Mouse (Mus musculus) hematopoietic stem cell, adult 5-6 weeks (primary cell): ENCODE results near the gene Rab17. TPM values are rescaled to one million over a fixed set of nuclear protein-coding genes. Genes with fewer than 3 reads are reported as not detected.

ENCODE experiments used
- ATAC-seq, 2 experiments: fragments of 125-278 bp in 1 of 2; replicated peaks in 1 of 2; 2 replicates each; pipeline ENCODE4 v1.8.0; 2016 to 2017; ENCODE audit warnings: inconsistent platforms in 2 of 2, mild to moderate bottlenecking in 2 of 2, moderate number of reproducible peaks in 2 of 2, low read depth in 1 of 2, moderate TSS enrichment in 1 of 2; ENCODE audit not compliant: low FRiP score in 2 of 2, poor library complexity in 2 of 2, severe bottlenecking in 2 of 2, insufficient read depth in 1 of 2, low TSS enrichment in 1 of 2
- total RNA-seq: library from RNA; stranded (forward); fragments of 172-1452, 232-1000 nt; gene quantifications from 2 replicates; pipeline ENCODE4 v1.2.3, GENCODE M21; 2017

The Rab17 gene
- total RNA-seq, 1 experiment from 2014 or later = 3.4 TPM

DNA sequence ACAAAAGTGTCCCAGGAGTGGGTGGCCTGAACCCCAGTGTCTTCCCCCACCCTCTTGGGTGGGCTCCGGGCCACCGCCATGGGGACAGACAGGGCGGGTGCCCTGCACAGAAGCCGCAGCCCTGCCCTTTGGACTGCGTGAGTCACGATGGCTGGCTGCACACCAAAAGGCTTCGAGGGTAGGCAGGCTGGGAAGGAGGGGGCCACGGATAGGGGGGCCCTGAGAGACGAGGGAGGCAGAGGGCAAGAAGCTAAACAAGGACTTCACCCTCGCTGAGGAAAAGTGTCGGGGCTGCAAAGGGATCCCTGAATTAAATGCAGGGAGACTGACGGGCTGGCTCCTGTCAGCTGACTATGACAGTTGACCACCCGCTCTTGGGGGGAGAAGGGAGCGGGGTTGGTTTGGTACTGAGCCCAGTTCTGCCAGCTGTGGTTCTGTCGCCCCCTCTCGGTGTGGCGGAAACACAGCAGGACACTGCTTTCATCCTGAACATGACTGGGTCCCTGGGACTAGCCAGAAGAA lies 59.8 kb downstream of the Rab17 start:
- peak; percentile 19 to 25; a peak in 1 of 4 replicates for ATAC-seq

- ATAC-seq = no peak
Measured at GRCm38 (mm10) chr1:90909161-90909560, 60.3 kb downstream of the Rab17 start.

Other genes starting within 250 kb of the Rab17 start
- gene Col6a3, start 125.7 kb downstream of the Rab17 start, total RNA-seq = not detected in 2 replicates
- 0.45 and 0.81 TPM in 2 replicates for gene Mlph, start 54.6 kb downstream of the Rab17 start, total RNA-seq
- not detected in 2 replicates for gene Prlh, start 16.6 kb downstream of the Rab17 start, total RNA-seq
- 177 and 190 TPM in 2 replicates for gene Lrrfip1, start 29.1 kb upstream of the Rab17 start, total RNA-seq
- 5.6 and 10.2 TPM in 2 replicates for gene Rbm44, start 175.4 kb upstream of the Rab17 start, total RNA-seq
- 138 and 151 TPM in 2 replicates for gene Ramp1, start 210.2 kb upstream of the Rab17 start, total RNA-seq